Mouse (Mus musculus): Measurements from ENCODE around the gene Mrpl22.

- TF ChIP-seq FLI1 (IDR thresholded peaks at IDR 0.05; ENCODE audit: low read length) (no peak), GATA1 (IDR thresholded peaks at IDR 0.05; ENCODE audit: borderline replicate concordance, low read length) (no peak)
These were observed 39.4 kb upstream of the Mrpl22 start for GRCm38 (mm10) chr11:58132026-58132425.
